Mouse (Mus musculus) lung, embryonic 16.5 days (tissue): ENCODE data around the gene Hydin. TPM values are rescaled to one million over a fixed set of nuclear protein-coding genes. Genes with fewer than 3 reads are reported as not detected.
"Not testable (repeated sequence)": the region's sequence is repeated elsewhere in the genome, so short reads cannot be mapped to it uniquely, and the experiment has no call there.

Experiments used
- ATAC-seq: fragments of 200-750 bp; cut with Nextera tagmentation; 2 replicates; pipeline ENCODE4 v1.8.0; 2017; ENCODE audit warnings: low read depth, mild to moderate bottlenecking, moderate library complexity
- H3K27ac ChIP-seq: fragments of 300-500 bp; sonication (generic); 2 replicates; pipeline ENCODE4 v1.5.1; 2014; ENCODE audit warnings: mild to moderate bottlenecking, control low read depth, low read length
- H3K27me3 ChIP-seq: fragments of 300-500 bp; sonication (generic); 2 replicates; pipeline ENCODE4 v1.6.1; 2014; ENCODE audit warnings: low read depth, low read length, mixed read lengths; ENCODE audit not compliant: control insufficient read depth, insufficient read depth
- H3K36me3 ChIP-seq: fragments of 300-500 bp; sonication (generic); 2 replicates; pipeline ENCODE4 v1.6.1; 2014; ENCODE audit warnings: low read length; ENCODE audit not compliant: control insufficient read depth, insufficient read depth
- H3K4me1 ChIP-seq: fragments of 300-500 bp; sonication (generic); replicated peaks from 2 replicates; pipeline ENCODE4 v1.6.1; 2014; ENCODE audit warnings: low read length, mixed read lengths; ENCODE audit not compliant: control insufficient read depth, insufficient read depth
- H3K4me2 ChIP-seq: fragments of 300-500 bp; sonication (generic); 2 replicates; pipeline ENCODE4 v1.6.1; 2014; ENCODE audit warnings: low read depth, low read length, control low read depth
- H3K4me3 ChIP-seq: fragments of 300-500 bp; sonication (generic); 2 replicates; pipeline ENCODE4 v1.5.1; 2014; ENCODE audit warnings: mild to moderate bottlenecking, low read length, control low read depth
- H3K9ac ChIP-seq: fragments of 300-500 bp; sonication (generic); 2 replicates; pipeline ENCODE4 v1.6.1; 2014; ENCODE audit warnings: low read length, control low read depth
- H3K9me3 ChIP-seq: fragments of 300-500 bp; sonication (generic); 2 replicates; pipeline ENCODE4 v1.6.1; 2016; ENCODE audit warnings: low read length; ENCODE audit not compliant: control insufficient read depth
- WGBS: fragments of 180-500 bp; shearing (Covaris S2); extraction: QIAGEN DNeasy Blood & Tissue Kit; methylation state at CpG from one replicate; pipeline ENCODE4 v1.1.7; 2014; 5-methylcytosine and 5-hydroxymethylcytosine counted together
- polyA plus RNA-seq: library from polyadenylated mRNA; unstranded; fragments of >200 nt; fragmentation: Nextera tagmentation; extraction: Ambion mirVana; gene quantifications from 2 replicates; pipeline ENCODE4 v1.2.1, GENCODE M21; 2015

The Hydin gene
- polyA plus RNA-seq, 1 experiment from 2014 or later, result 0.79 TPM

- Histone ChIP-seq H3K4me1 (no peaks in the 10 kb centered on the region), H3K27me3 (no peaks in the 10 kb centered on the region), H3K9ac (no peak overlapping the region), H3K27ac (no peak overlapping the region), H3K4me2 (no peak overlapping the region), H3K36me3 (no peaks in the 10 kb centered on the region), H3K9me3 (no peaks in the 10 kb centered on the region), H3K4me3 (no peak overlapping the region)
- no peak for ATAC-seq
- 83% methylated on average over 4 of the region's 4 CpGs for WGBS
These were observed 52.8 kb downstream of the Hydin start for GRCm38 (mm10) chr8:110319586-110319985.

DNA sequence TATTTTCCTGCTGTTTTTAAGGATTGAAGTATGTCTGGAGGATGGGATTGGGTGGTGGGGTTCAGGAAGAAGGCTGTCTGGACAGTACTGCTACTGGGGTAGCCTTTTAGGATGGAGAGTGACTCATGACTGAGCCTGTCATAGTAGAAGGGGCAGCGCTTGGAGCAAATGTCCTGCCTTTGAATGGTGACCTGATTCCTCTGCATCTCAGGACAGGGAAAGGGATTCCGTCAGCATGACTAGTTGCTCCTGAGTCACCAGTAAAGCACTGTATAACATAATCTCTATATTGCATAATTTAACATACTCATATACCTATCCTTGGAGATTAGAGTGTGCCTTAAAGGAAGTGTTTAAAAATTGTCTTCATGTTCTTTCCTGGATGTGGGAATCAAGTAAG, 54.7 kb downstream of the Hydin start:
- WGBS, result 75% methylated on average over 2 of the region's 2 CpGs
- no peak overlapping the region for H3K9ac ChIP-seq
- H3K4me3 ChIP-seq, result no peak overlapping the region
- H3K9me3 ChIP-seq, result no peaks in the 10 kb centered on the region
- no peak for ATAC-seq
- H3K27me3 ChIP-seq, result no peaks in the 10 kb centered on the region
- no peak overlapping the region for H3K27ac ChIP-seq
- no peaks in the 10 kb centered on the region for H3K36me3 ChIP-seq
- H3K4me2 ChIP-seq, result no peak overlapping the region
- H3K4me1 ChIP-seq, result no peaks in the 10 kb centered on the region

DNA sequence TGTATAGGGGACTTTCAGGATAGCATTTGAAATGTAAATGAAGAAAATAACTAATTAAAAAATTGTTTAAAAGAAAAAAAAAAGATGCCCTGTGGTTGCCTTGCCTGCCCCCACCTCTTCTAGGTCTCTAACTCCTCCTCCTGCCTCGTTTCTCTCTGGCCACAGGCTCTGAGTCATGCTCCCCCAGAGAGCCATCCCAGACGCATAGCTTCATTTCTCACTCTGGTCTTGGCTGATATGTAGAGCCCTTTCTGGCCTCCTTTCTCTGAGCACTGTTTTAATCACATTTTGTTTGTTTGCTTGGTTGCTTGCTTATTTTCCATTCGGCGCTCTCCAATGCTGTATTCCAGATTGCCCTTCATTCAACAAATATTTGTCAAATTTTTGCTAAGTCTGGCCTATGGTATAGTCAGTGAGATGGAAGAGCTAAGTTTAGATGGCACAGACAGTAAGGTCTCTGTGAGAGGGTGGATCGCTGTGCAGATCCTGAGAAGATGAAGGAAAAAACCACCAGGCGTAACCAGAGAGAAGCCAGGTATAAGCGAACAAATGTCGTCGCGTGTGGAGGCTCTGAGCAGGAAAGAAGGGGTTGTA, 57.3 kb downstream of the Hydin start:
- Histone ChIP-seq H3K4me3 (no peak overlapping the region), H3K27ac (peak overlapping the region; percentile 50), H3K9ac (no peak overlapping the region), H3K4me1 (no peaks in the 10 kb centered on the region), H3K9me3 (no peaks in the 10 kb centered on the region), H3K27me3 (no peaks in the 10 kb centered on the region), H3K36me3 (no peaks in the 10 kb centered on the region), H3K4me2 (no peak overlapping the region)
- peak; percentile 92 for ATAC-seq
- 65% methylated on average over 10 of the region's 10 CpGs for WGBS

GRCm38 (mm10) chr8:110327120-110327519, 60.3 kb downstream of the Hydin start:
- H3K4me1 ChIP-seq, H3K36me3 ChIP-seq, H3K9me3 ChIP-seq: not testable (repeated sequence)

GRCm38 (mm10) chr8:110333376-110333775, 66.6 kb downstream of the Hydin start:
- no peaks in the 10 kb centered on the region for H3K4me1 ChIP-seq
- H3K4me3 ChIP-seq, result no peak overlapping the region
- no peak overlapping the region for H3K27ac ChIP-seq
- WGBS, result 52% methylated on average over 7 of the region's 7 CpGs
- H3K27me3 ChIP-seq, result no peaks in the 10 kb centered on the region
- H3K9ac ChIP-seq, result no peak overlapping the region
- H3K9me3 ChIP-seq, result no peaks in the 10 kb centered on the region
- H3K4me2 ChIP-seq, result no peak overlapping the region
- peak; percentile 36; the same call in 1 of the 2 replicates for ATAC-seq
- H3K36me3 ChIP-seq, result no peaks in the 10 kb centered on the region

More at GRCm38 (mm10) chr8:110327120-110327519, 60.3 kb downstream of the Hydin start:
- not testable (repeated sequence) for H3K4me3 ChIP-seq, H3K27ac ChIP-seq, H3K27me3 ChIP-seq, H3K9ac ChIP-seq, H3K4me2 ChIP-seq
- ATAC-seq, result peak; percentile 32; the same call in 1 of the 2 replicates

DNA sequence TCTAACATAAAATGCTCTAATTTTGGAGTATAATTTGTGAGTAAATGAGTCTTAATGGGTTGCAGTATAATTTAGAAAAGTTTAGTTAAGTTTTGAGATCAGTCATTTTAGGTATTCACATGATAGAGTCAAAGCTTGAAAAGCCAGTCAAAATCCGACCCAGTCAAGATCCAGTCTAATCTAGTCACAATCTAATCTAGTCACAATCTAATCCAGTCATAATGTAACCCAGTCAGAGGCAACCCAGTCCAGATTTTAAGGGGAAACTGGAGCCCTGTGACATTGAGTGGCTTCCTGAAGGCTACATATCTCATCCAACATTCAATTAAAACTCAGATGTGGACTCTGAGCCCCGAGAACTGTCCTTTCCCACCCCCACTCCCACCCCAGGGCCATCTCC, 72.7 kb downstream of the Hydin start:
- H3K4me3 ChIP-seq, result no peak overlapping the region
- ATAC-seq, result no peak
- peak overlapping the region; percentile 14; the same call in 1 of the 2 replicates for H3K27ac ChIP-seq
- H3K4me2 ChIP-seq, result no peak overlapping the region
- no peaks in the 10 kb centered on the region; the same call in 1 of the 2 replicates for H3K4me1 ChIP-seq
- H3K9ac ChIP-seq, result no peak overlapping the region
- H3K27me3 ChIP-seq, result no peaks in the 10 kb centered on the region
- no peaks in the 10 kb centered on the region for H3K9me3 ChIP-seq
- H3K36me3 ChIP-seq, result no peaks in the 10 kb centered on the region
- 64% methylated on average over 2 of the region's 2 CpGs for WGBS

DNA sequence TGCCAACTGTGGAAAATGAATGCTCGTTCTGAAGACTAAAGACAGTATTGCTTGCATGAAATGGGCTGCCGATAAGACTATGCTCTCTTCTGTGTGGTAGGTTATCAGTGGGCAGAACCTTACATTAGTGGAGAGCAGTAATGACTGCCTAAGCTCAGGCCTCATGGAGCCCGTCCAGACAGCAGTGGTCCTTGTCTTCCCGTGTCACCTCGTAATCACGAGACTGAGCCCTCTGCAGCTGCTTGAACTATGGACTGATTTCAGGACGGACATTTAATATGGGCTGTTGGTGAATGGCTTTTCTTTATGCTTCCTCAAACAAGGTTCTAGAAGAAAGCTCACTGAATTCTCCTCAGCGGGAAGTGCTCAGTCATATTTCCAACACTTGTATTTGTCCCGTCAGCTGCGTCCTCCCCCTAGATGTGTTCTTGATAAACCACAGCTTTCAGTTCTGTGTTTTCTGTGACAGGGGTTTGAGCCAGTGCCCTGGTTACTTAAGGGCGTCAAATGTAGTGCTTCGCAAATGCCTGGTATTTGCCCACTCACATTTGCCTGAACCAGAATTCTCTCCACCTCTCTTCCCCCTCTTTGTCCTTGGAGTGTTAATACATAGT, 73.4 kb downstream of the Hydin start:
- 47% methylated on average over 12 of the region's 12 CpGs for WGBS
- Histone ChIP-seq H3K4me3 (no peak overlapping the region), H3K27ac (peak overlapping the region; percentile 17), H3K27me3 (no peaks in the 10 kb centered on the region), H3K9me3 (no peaks in the 10 kb centered on the region), H3K36me3 (no peaks in the 10 kb centered on the region), H3K4me2 (no peak overlapping the region), H3K4me1 (no peaks in the 10 kb centered on the region; the same call in 1 of the 2 replicates), H3K9ac (no peak overlapping the region)
- peak; percentile 95 for ATAC-seq

- no peaks in the 10 kb centered on the region for H3K36me3 ChIP-seq
- ATAC-seq, result no peak
- H3K4me3 ChIP-seq, result no peak overlapping the region
- no peak overlapping the region for H3K27ac ChIP-seq
- WGBS, result 76% methylated on average over 12 of the region's 12 CpGs
- H3K9me3 ChIP-seq, result no peaks in the 10 kb centered on the region
- H3K9ac ChIP-seq, result no peak overlapping the region
- H3K4me1 ChIP-seq, result no peaks in the 10 kb centered on the region
- no peaks in the 10 kb centered on the region for H3K27me3 ChIP-seq
- H3K4me2 ChIP-seq, result no peak overlapping the region
These were observed 79.1 kb downstream of the Hydin start for GRCm38 (mm10) chr8:110345697-110346394.

DNA sequence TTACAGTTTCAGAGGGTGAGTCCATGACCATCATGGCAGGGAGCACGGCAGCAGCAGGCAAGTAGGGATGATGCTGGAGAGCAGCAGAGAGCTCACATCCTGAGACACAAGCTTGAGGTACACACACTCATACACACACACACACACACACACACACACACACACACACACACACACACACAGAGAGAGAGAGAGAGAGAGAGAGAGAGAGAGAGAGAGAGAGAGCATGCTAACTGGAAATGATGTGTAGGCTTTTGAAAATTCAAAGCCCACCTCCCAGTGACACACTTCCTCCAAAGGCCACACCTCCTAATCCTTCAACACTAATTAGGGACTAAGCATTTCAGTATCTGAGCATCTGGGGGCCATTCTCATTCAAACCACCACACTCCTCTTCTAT, 80.1 kb downstream of the Hydin start:
- Histone ChIP-seq H3K4me1 (no peaks in the 10 kb centered on the region), H3K9me3 (no peaks in the 10 kb centered on the region), H3K27ac (no peak overlapping the region), H3K9ac (no peak overlapping the region), H3K36me3 (no peaks in the 10 kb centered on the region), H3K27me3 (no peaks in the 10 kb centered on the region), H3K4me3 (no peak overlapping the region), H3K4me2 (no peak overlapping the region)
- ATAC-seq, result no peak
- WGBS, result 81% methylated on average over 1 of the region's 1 CpGs
